Mouse (Mus musculus) forebrain, embryonic 10.5 days (tissue): ENCODE data around the gene Capn11. TPM values are rescaled to one million over a fixed set of nuclear protein-coding genes. Genes with fewer than 3 reads are reported as not detected.
A peak's percentile ranks its signal among the peaks of the same experiment; 100 is the strongest.

ENCODE experiments used
- DNase-seq: peaks from one replicate; pipeline ENCODE4 v3.0.0-alpha.2; 2017; ENCODE audit warnings: low spot score; ENCODE audit errors: extremely low spot score
- H3K27ac ChIP-seq: fragments of 300-500 bp; sonication (generic); 2 replicates; pipeline ENCODE4 v1.5.1; 2016; ENCODE audit warnings: mild to moderate bottlenecking
- H3K27me3 ChIP-seq: fragments of 300-500 bp; sonication (generic); 2 replicates; pipeline ENCODE4 v1.6.1; 2016; ENCODE audit warnings: mild to moderate bottlenecking; ENCODE audit not compliant: poor library complexity, severe bottlenecking
- H3K36me3 ChIP-seq: fragments of 300-500 bp; sonication (generic); replicated peaks from 2 replicates; pipeline ENCODE4 v1.6.1; 2016; ENCODE audit warnings: mild to moderate bottlenecking, moderate library complexity
- H3K4me1 ChIP-seq: fragments of 300-500 bp; sonication (generic); 2 replicates; pipeline ENCODE4 v1.6.1; 2016
- H3K4me3 ChIP-seq: fragments of 300-500 bp; sonication (generic); 2 replicates; pipeline ENCODE4 v1.5.1; 2016; ENCODE audit warnings: mild to moderate bottlenecking, moderate library complexity
- H3K9me3 ChIP-seq: fragments of 300-500 bp; sonication (generic); 2 replicates; pipeline ENCODE4 v1.6.1; 2016; ENCODE audit warnings: mild to moderate bottlenecking, moderate library complexity
- WGBS: fragments of 180-500 bp; shearing (Covaris S2); methylation state at CpG from one replicate; pipeline ENCODE4 v1.1.7; 2016; 5-methylcytosine and 5-hydroxymethylcytosine counted together
- polyA plus RNA-seq: library from polyadenylated mRNA; unstranded; fragments of >200 nt; fragmentation: Nextera tagmentation; extraction: Ambion mirVana; gene quantifications from 2 replicates; pipeline ENCODE4 v1.2.1, GENCODE M21; 2016

The Capn11 gene
- polyA plus RNA-seq, 1 experiment from 2014 or later, result 1.6 TPM

- DNase-seq, result no peak
Measured at GRCm38 (mm10) chr17:45598891-45599290, 60.2 kb downstream of the Capn11 start.

GRCm38 (mm10) chr17:45598376-45598775, 60.7 kb downstream of the Capn11 start:
- no peak for DNase-seq
- H3K4me3 ChIP-seq, result no peak overlapping the region
- peaks cover 82% of the 10 kb centered on the region for H3K4me1 ChIP-seq
- 93% methylated on average over 2 of the region's 2 CpGs for WGBS
- no peaks in the 10 kb centered on the region for H3K9me3 ChIP-seq
- no peak overlapping the region for H3K27ac ChIP-seq
- H3K27me3 ChIP-seq, result peaks cover 99% of the 10 kb centered on the region
- no peaks in the 10 kb centered on the region for H3K36me3 ChIP-seq

More at GRCm38 (mm10) chr17:45598891-45599290, 60.2 kb downstream of the Capn11 start:
- Histone ChIP-seq H3K36me3 (no peaks in the 10 kb centered on the region), H3K27ac (peak overlapping the region; percentile 70; the same call in 1 of the 2 replicates), H3K27me3 (peaks cover 99% of the 10 kb centered on the region), H3K4me1 (peaks cover 77% of the 10 kb centered on the region), H3K9me3 (no peaks in the 10 kb centered on the region), H3K4me3 (peak overlapping the region; percentile 48)
- 62% methylated on average over 3 of the region's 3 CpGs for WGBS

GRCm38 (mm10) chr17:45597787-45598186, 61.3 kb downstream of the Capn11 start:
- H3K36me3 ChIP-seq, result no peaks in the 10 kb centered on the region
- peaks cover 100% of the 10 kb centered on the region for H3K27me3 ChIP-seq
- no peak overlapping the region for H3K27ac ChIP-seq
- DNase-seq, result no peak
- WGBS, result 54% methylated on average over 3 of the region's 3 CpGs
- H3K9me3 ChIP-seq, result no peaks in the 10 kb centered on the region
- peaks cover 88% of the 10 kb centered on the region for H3K4me1 ChIP-seq
- H3K4me3 ChIP-seq, result no peak overlapping the region

- Histone ChIP-seq H3K4me3 (peak overlapping the region; percentile 65; the same call in 1 of the 2 replicates), H3K4me1 (peaks cover 93% of the 10 kb centered on the region), H3K27me3 (peaks cover 100% of the 10 kb centered on the region), H3K9me3 (no peaks in the 10 kb centered on the region), H3K36me3 (no peaks in the 10 kb centered on the region), H3K27ac (peak overlapping the region; percentile 86)
- no peak for DNase-seq
- WGBS, result 26% methylated on average over 11 of the region's 11 CpGs
Measured at GRCm38 (mm10) chr17:45596631-45597396, 62.3 kb downstream of the Capn11 start.

- H3K4me3 ChIP-seq, result peak overlapping the region; percentile 65
- no peak for DNase-seq
- no peaks in the 10 kb centered on the region for H3K9me3 ChIP-seq
- H3K27me3 ChIP-seq, result peaks cover 96% of the 10 kb centered on the region
- H3K36me3 ChIP-seq, result no peaks in the 10 kb centered on the region
- H3K4me1 ChIP-seq, result peaks cover 91% of the 10 kb centered on the region
- 3% methylated on average over 23 of the region's 23 CpGs for WGBS
- H3K27ac ChIP-seq, result peak overlapping the region; percentile 86
Measured at GRCm38 (mm10) chr17:45595736-45596390, 63.3 kb downstream of the Capn11 start.

GRCm38 (mm10) chr17:45594881-45595735, 64.0 kb downstream of the Capn11 start:
- Histone ChIP-seq H3K4me3 (peak overlapping the region; percentile 65), H3K36me3 (peaks cover 2% of the 10 kb centered on the region), H3K4me1 (peaks cover 84% of the 10 kb centered on the region), H3K27me3 (peaks cover 88% of the 10 kb centered on the region), H3K27ac (peak overlapping the region; percentile 86), H3K9me3 (no peaks in the 10 kb centered on the region)
- 1% methylated on average over 58 of the region's 58 CpGs for WGBS
- peak; percentile 78 for DNase-seq

GRCm38 (mm10) chr17:45594195-45594594, 64.9 kb downstream of the Capn11 start:
- WGBS, result 45% methylated on average over 8 of the region's 8 CpGs
- H3K27me3 ChIP-seq, result peaks cover 79% of the 10 kb centered on the region
- H3K9me3 ChIP-seq, result no peaks in the 10 kb centered on the region
- H3K36me3 ChIP-seq, result peaks cover 11% of the 10 kb centered on the region
- H3K27ac ChIP-seq, result 0 out of 2 replicates have a peak overlapping the region, but pooled peaks have one; percentile 86
- H3K4me3 ChIP-seq, result peak overlapping the region; percentile 65
- H3K4me1 ChIP-seq, result peaks cover 75% of the 10 kb centered on the region
- no peak for DNase-seq

GRCm38 (mm10) chr17:45593479-45593878, 65.6 kb downstream of the Capn11 start:
- Histone ChIP-seq H3K27ac (peak overlapping the region; percentile 30; the same call in 1 of the 2 replicates), H3K36me3 (peaks cover 18% of the 10 kb centered on the region), H3K9me3 (no peaks in the 10 kb centered on the region), H3K27me3 (peaks cover 72% of the 10 kb centered on the region), H3K4me1 (peaks cover 72% of the 10 kb centered on the region), H3K4me3 (peak overlapping the region; percentile 65)
- no peak for DNase-seq
- WGBS, result 18% methylated on average over 8 of the region's 8 CpGs

GRCm38 (mm10) chr17:45592606-45593431, 66.3 kb downstream of the Capn11 start:
- Histone ChIP-seq H3K36me3 (peaks cover 24% of the 10 kb centered on the region), H3K9me3 (no peaks in the 10 kb centered on the region), H3K4me3 (peak overlapping the region; percentile 65), H3K4me1 (peaks cover 68% of the 10 kb centered on the region), H3K27me3 (peaks cover 65% of the 10 kb centered on the region), H3K27ac (peak overlapping the region; percentile 66)
- DNase-seq, result no peak
- WGBS, result 57% methylated on average over 8 of the region's 8 CpGs

GRCm38 (mm10) chr17:45591701-45592605, 67.2 kb downstream of the Capn11 start:
- H3K27ac ChIP-seq, result peak overlapping the region; percentile 66
- H3K36me3 ChIP-seq, result peaks cover 31% of the 10 kb centered on the region
- H3K4me1 ChIP-seq, result peaks cover 60% of the 10 kb centered on the region
- peaks cover 3% of the 10 kb centered on the region; the same call in 1 of the 2 replicates for H3K9me3 ChIP-seq
- peak overlapping the region; percentile 65; the same call in 1 of the 2 replicates for H3K4me3 ChIP-seq
- peaks cover 56% of the 10 kb centered on the region for H3K27me3 ChIP-seq
- DNase-seq, result no peak
- 66% methylated on average over 16 of the region's 16 CpGs for WGBS

- Histone ChIP-seq H3K27ac (no peak overlapping the region), H3K9me3 (peaks cover 11% of the 10 kb centered on the region; the same call in 1 of the 2 replicates), H3K27me3 (peaks cover 41% of the 10 kb centered on the region), H3K36me3 (peaks cover 42% of the 10 kb centered on the region), H3K4me1 (peaks cover 55% of the 10 kb centered on the region), H3K4me3 (no peak overlapping the region)
- DNase-seq, result no peak
- WGBS, result 77% methylated on average over 6 of the region's 6 CpGs
Measured at GRCm38 (mm10) chr17:45590410-45590809, 68.7 kb downstream of the Capn11 start.
